Mouse (Mus musculus) mouse trophoblast stem cell (cell line): Measurements from ENCODE around the gene Oxct2a.

Experiments
- in situ Hi-C, 2 experiments: fragments of 300-500 bp; cut with MseI, MboI; formaldehyde crosslinking; loops; 2 replicates in 1 of 2; 3 replicates in 1 of 2; pipeline ENCODE4 v1.15.1; 2025

Gene Oxct2a

DNA sequence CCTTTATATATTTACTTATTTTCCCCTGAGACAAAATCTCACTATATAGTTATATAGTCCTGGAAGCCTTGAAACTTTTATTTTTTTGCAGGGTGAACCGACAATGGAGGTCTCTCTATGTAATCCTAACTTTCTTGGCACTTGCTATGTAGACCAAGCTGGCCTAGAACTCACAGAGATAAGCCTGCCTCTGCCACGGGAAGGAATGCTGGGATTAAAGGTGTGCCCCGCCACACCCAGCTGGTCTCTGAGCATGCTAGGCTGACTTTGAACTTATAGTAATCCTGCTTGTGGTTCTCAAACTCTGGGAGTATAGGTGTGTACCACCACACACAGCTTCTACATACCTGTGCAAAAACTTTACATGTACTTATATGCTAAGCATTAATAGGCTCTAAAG is 43.3 kb downstream of the Oxct2a start:
- in situ Hi-C loops, result no loop called here
